Mouse (Mus musculus) embryonic facial prominence, embryonic 14.5 days (tissue): ENCODE measurements around the gene Gng12. TPM values are rescaled to one million over a fixed set of nuclear protein-coding genes. Genes with fewer than 3 reads are reported as not detected.

ENCODE experiments used
- ATAC-seq: fragments of 200-750 bp; cut with Nextera tagmentation; 2 replicates; pipeline ENCODE4 v1.8.0; 2017; ENCODE audit warnings: low read depth, moderate number of reproducible peaks, moderate TSS enrichment
- DNase-seq: peaks from one replicate; pipeline ENCODE4 v3.0.0-alpha.2; 2015; ENCODE audit warnings: low spot score
- H3K27ac ChIP-seq: fragments of 300-500 bp; sonication (generic); replicated peaks from 2 replicates; pipeline ENCODE4 v1.5.1; 2014; ENCODE audit warnings: low read depth, mild to moderate bottlenecking, low read length, moderate library complexity
- H3K27me3 ChIP-seq: fragments of 300-500 bp; sonication (generic); replicated peaks from 2 replicates; pipeline ENCODE4 v1.6.1; 2014; ENCODE audit warnings: low read length; ENCODE audit not compliant: control insufficient read depth, insufficient read depth
- H3K36me3 ChIP-seq: fragments of 300-500 bp; sonication (generic); 2 replicates; pipeline ENCODE4 v1.6.1; 2014; ENCODE audit warnings: low read length, mixed read lengths; ENCODE audit not compliant: control insufficient read depth, insufficient read depth
- H3K4me1 ChIP-seq: fragments of 300-500 bp; sonication (generic); 2 replicates; pipeline ENCODE4 v1.6.1; 2014; ENCODE audit warnings: antibody characterized with exemption, low read length; ENCODE audit not compliant: control insufficient read depth, insufficient read depth
- H3K4me2 ChIP-seq: fragments of 300-500 bp; sonication (generic); 2 replicates; pipeline ENCODE4 v1.6.1; 2014; ENCODE audit warnings: low read depth, mild to moderate bottlenecking, low read length, moderate library complexity, mixed read lengths
- H3K4me3 ChIP-seq: fragments of 300-500 bp; sonication (generic); 2 replicates; pipeline ENCODE4 v1.5.1; 2014; ENCODE audit warnings: low read depth, mild to moderate bottlenecking, low read length
- H3K9ac ChIP-seq: fragments of 300-500 bp; sonication (generic); 2 replicates; pipeline ENCODE4 v1.6.1; 2014; ENCODE audit warnings: low read depth, mild to moderate bottlenecking, low read length, moderate library complexity, mixed read lengths
- H3K9me3 ChIP-seq: fragments of 300-500 bp; sonication (generic); 2 replicates; pipeline ENCODE4 v1.6.1; 2016; ENCODE audit warnings: low read length; ENCODE audit not compliant: control insufficient read depth
- WGBS: fragments of 180-500 bp; shearing (Covaris S2); extraction: QIAGEN DNeasy Blood & Tissue Kit; methylation state at CpG from one replicate; pipeline ENCODE4 v1.1.7; 2014; 5-methylcytosine and 5-hydroxymethylcytosine counted together
- polyA plus RNA-seq: library from polyadenylated mRNA; unstranded; fragments of >200 nt; fragmentation: Nextera tagmentation; extraction: Ambion mirVana; gene quantifications from 2 replicates; pipeline ENCODE4 v1.2.1, GENCODE M21; 2014

Gng12 gene
- polyA plus RNA-seq, 1 experiment from 2014 or later = 91.8 TPM

GRCm38 (mm10) chr6:67056889-67057564, 160.8 kb downstream of the Gng12 start:
- no peaks in the 10 kb centered on the region for H3K36me3 ChIP-seq

GRCm38 (mm10) chr6:67057574-67057973, 161.4 kb downstream of the Gng12 start:
- no peaks in the 10 kb centered on the region for H3K27me3 ChIP-seq
- H3K36me3 ChIP-seq = no peaks in the 10 kb centered on the region
- DNase-seq = no peak
- H3K4me1 ChIP-seq = no peaks in the 10 kb centered on the region
- no peak overlapping the region for H3K4me2 ChIP-seq
- WGBS = 81% methylated on average over 5 of the region's 5 CpGs
- ATAC-seq = no peak
- no peak overlapping the region for H3K9ac ChIP-seq
- no peak overlapping the region for H3K4me3 ChIP-seq
- H3K27ac ChIP-seq = no peak overlapping the region
- no peaks in the 10 kb centered on the region for H3K9me3 ChIP-seq

More at GRCm38 (mm10) chr6:67056889-67057564, 160.8 kb downstream of the Gng12 start:
- H3K4me3 ChIP-seq = no peak overlapping the region
- no peak for ATAC-seq
- WGBS = 74% methylated on average over 3 of the region's 3 CpGs
- no peak overlapping the region for H3K9ac ChIP-seq
- no peaks in the 10 kb centered on the region for H3K4me1 ChIP-seq
- H3K4me2 ChIP-seq = no peak overlapping the region
- no peaks in the 10 kb centered on the region for H3K9me3 ChIP-seq
- no peak for DNase-seq
- H3K27me3 ChIP-seq = no peaks in the 10 kb centered on the region
- no peak overlapping the region for H3K27ac ChIP-seq

GRCm38 (mm10) chr6:67057991-67058696, 161.9 kb downstream of the Gng12 start:
- H3K27ac ChIP-seq = no peak overlapping the region
- H3K4me3 ChIP-seq = no peak overlapping the region
- H3K27me3 ChIP-seq = no peaks in the 10 kb centered on the region
- WGBS = 88% methylated on average over 7 of the region's 7 CpGs
- no peak for ATAC-seq
- H3K9ac ChIP-seq = no peak overlapping the region
- DNase-seq = no peak
- no peak overlapping the region for H3K4me2 ChIP-seq
- no peaks in the 10 kb centered on the region for H3K4me1 ChIP-seq
- no peaks in the 10 kb centered on the region for H3K36me3 ChIP-seq
- no peaks in the 10 kb centered on the region for H3K9me3 ChIP-seq

GRCm38 (mm10) chr6:67060057-67060456, 163.9 kb downstream of the Gng12 start:
- ATAC-seq (no peak), DNase-seq (no peak)
- no peaks in the 10 kb centered on the region for H3K9me3 ChIP-seq
- H3K4me1 ChIP-seq = no peaks in the 10 kb centered on the region
- no peak overlapping the region for H3K4me2 ChIP-seq
- H3K27me3 ChIP-seq = no peaks in the 10 kb centered on the region
- H3K9ac ChIP-seq = no peak overlapping the region
- WGBS = 79% methylated on average over 5 of the region's 5 CpGs
- H3K4me3 ChIP-seq = no peak overlapping the region
- H3K27ac ChIP-seq = no peak overlapping the region
- no peaks in the 10 kb centered on the region for H3K36me3 ChIP-seq

GRCm38 (mm10) chr6:67069219-67069762, 173.1 kb downstream of the Gng12 start:
- 78% methylated on average over 8 of the region's 8 CpGs for WGBS
- no peak for ATAC-seq

GRCm38 (mm10) chr6:67069800-67070315, 173.7 kb downstream of the Gng12 start:
- ATAC-seq = no peak

More at GRCm38 (mm10) chr6:67069219-67069762, 173.1 kb downstream of the Gng12 start:
- peak; percentile 43 for DNase-seq
- Histone ChIP-seq H3K4me3 (no peak overlapping the region), H3K4me1 (peaks cover 3% of the 10 kb centered on the region; the same call in 1 of the 2 replicates), H3K9ac (no peak overlapping the region), H3K27me3 (no peaks in the 10 kb centered on the region), H3K9me3 (no peaks in the 10 kb centered on the region), H3K4me2 (no peak overlapping the region), H3K36me3 (no peaks in the 10 kb centered on the region), H3K27ac (no peak overlapping the region)

More at GRCm38 (mm10) chr6:67069800-67070315, 173.7 kb downstream of the Gng12 start:
- Histone ChIP-seq H3K36me3 (no peaks in the 10 kb centered on the region), H3K4me1 (peaks cover 3% of the 10 kb centered on the region; the same call in 1 of the 2 replicates), H3K4me2 (no peak overlapping the region; the same call in 1 of the 2 replicates), H3K27ac (no peak overlapping the region), H3K4me3 (no peak overlapping the region), H3K9me3 (no peaks in the 10 kb centered on the region), H3K27me3 (no peaks in the 10 kb centered on the region), H3K9ac (0 out of 2 replicates have a peak overlapping the region, but pooled peaks have one; percentile 20)
- DNase-seq = peak; percentile 24
- WGBS = 54% methylated on average over 9 of the region's 9 CpGs

Other genes with a start within 250 kb of the Gng12 start
- not detected in 2 replicates for gene Vmn1r35, start 210.5 kb upstream of the Gng12 start, polyA plus RNA-seq
- not detected in 2 replicates for gene Vmn1r36, start 177.2 kb upstream of the Gng12 start, polyA plus RNA-seq
- gene Vmn1r37, start 167.0 kb upstream of the Gng12 start, polyA plus RNA-seq = not detected in 2 replicates
- gene Vmn1r38, start 113.8 kb upstream of the Gng12 start, polyA plus RNA-seq = not detected in 2 replicates
- not detected in 2 replicates for gene Vmn1r39, start 85.8 kb upstream of the Gng12 start, polyA plus RNA-seq
- gene Gadd45a, start 141.1 kb downstream of the Gng12 start, polyA plus RNA-seq = 9.9 and 12.7 TPM in 2 replicates